Mouse (Mus musculus) urinary bladder, postnatal 36 days (tissue): ENCODE measurements at regions not wholly inside any gene's neighbourhood (a gene's known extent, or its start where the extent isn't known, plus 50 kb on each side); places are given as distances from the start of the nearest gene placed in this dataset.
"Not testable (repeated sequence)": the region's sequence is repeated elsewhere in the genome, so short reads cannot be mapped to it uniquely, and the experiment has no call there.

Experiments
- DNase-seq, 2 experiments: peaks; one replicate each; pipeline ENCODE4 v3.0.0; 2022; ENCODE audit warnings: low spot score in 2 of 2, mixed read lengths in 1 of 2

GRCm38 (mm10) chr13:74563483-74564330, 69.9 kb upstream of the Zfp825 start:
- DNase-seq: peak; percentile 67 to 80

- not testable (repeated sequence) for DNase-seq
Measured at GRCm38 (mm10) chr13:74564331-74564727, 70.5 kb upstream of the Zfp825 start.

- not testable (repeated sequence) for DNase-seq
Measured at GRCm38 (mm10) chr13:74569967-74570366, 69.4 kb upstream of the Erap1 start.
